Mouse (Mus musculus) layer of hippocampus, postnatal 25 days (tissue): Measurements from ENCODE around the gene Sec14l4. TPM values are rescaled to one million over a fixed set of nuclear protein-coding genes. Genes with fewer than 3 reads are reported as not detected.

Source experiments
- DNase-seq, 2 experiments: peaks; one replicate each; pipeline ENCODE4 v3.0.0; 2022; ENCODE audit warnings: mixed read lengths in 2 of 2, low spot score in 1 of 2; ENCODE audit errors: extremely low spot score in 1 of 2
- total RNA-seq, 2 experiments: library from RNA; stranded (reverse); gene quantifications; 2 replicates each; pipeline ENCODE4 v1.2.3; 2021

Sec14l4 gene
- total RNA-seq, 2 experiments from 2014 or later: 0.17 to 0.19 TPM

- DNase-seq: no peak
Measured at GRCm38 (mm10) chr11:4027066-4027465, 4.2 kb upstream of the Sec14l4 start.

GRCm38 (mm10) chr11:4027561-4028334 lies 3.5 kb upstream of the Sec14l4 start:
- no peak for DNase-seq

- no peak for DNase-seq
Measured at GRCm38 (mm10) chr11:4029343-4029742, 1.9 kb upstream of the Sec14l4 start.

- DNase-seq: no peak
Measured at GRCm38 (mm10) chr11:4031961-4032360, 699 bp downstream of the Sec14l4 start.

- DNase-seq: no peak
Measured at GRCm38 (mm10) chr11:4033471-4033870, 2.2 kb downstream of the Sec14l4 start.

- DNase-seq: no peak
Measured at GRCm38 (mm10) chr11:4034169-4034568, 2.9 kb downstream of the Sec14l4 start.

GRCm38 (mm10) chr11:4035116-4035892 lies 4.0 kb downstream of the Sec14l4 start:
- DNase-seq: no peak

- DNase-seq: no peak
Measured at GRCm38 (mm10) chr11:4035916-4036315, 4.7 kb downstream of the Sec14l4 start.

GRCm38 (mm10) chr11:4036365-4037084 lies 5.3 kb downstream of the Sec14l4 start:
- no peak for DNase-seq

- DNase-seq: no peak
Measured at GRCm38 (mm10) chr11:4039951-4040350, 8.7 kb downstream of the Sec14l4 start.

GRCm38 (mm10) chr11:4041123-4041625 lies 9.9 kb downstream of the Sec14l4 start:
- DNase-seq: no peak

- DNase-seq: no peak
Measured at GRCm38 (mm10) chr11:4043081-4043480, 11.8 kb downstream of the Sec14l4 start.

- no peak for DNase-seq
Measured at GRCm38 (mm10) chr11:4046526-4046925, 15.3 kb downstream of the Sec14l4 start.

- DNase-seq: no peak
Measured at GRCm38 (mm10) chr11:4047766-4048165, 16.5 kb downstream of the Sec14l4 start.

GRCm38 (mm10) chr11:4048438-4048837 lies 17.2 kb downstream of the Sec14l4 start:
- no peak for DNase-seq

GRCm38 (mm10) chr11:4053586-4053985 lies 22.3 kb downstream of the Sec14l4 start:
- peak; percentile 76 to 83 for DNase-seq

- DNase-seq: no peak
Measured at GRCm38 (mm10) chr11:4060866-4061575, 29.8 kb downstream of the Sec14l4 start.

GRCm38 (mm10) chr11:4062523-4062922 lies 31.3 kb downstream of the Sec14l4 start:
- DNase-seq: no peak

- DNase-seq: no peak
Measured at GRCm38 (mm10) chr11:4062981-4063380, 31.7 kb downstream of the Sec14l4 start.

GRCm38 (mm10) chr11:4064627-4065122 lies 33.4 kb downstream of the Sec14l4 start, which contains the start of gene Sec14l3:
TSS of gene Sec14l3 (plus strand) at chr11:4064841.
- no peak for DNase-seq
